Mouse (Mus musculus): ENCODE results near the gene Gca. TPM values are rescaled to one million over a fixed set of nuclear protein-coding genes. Genes with fewer than 3 reads are reported as not detected.
"Not testable (repeated sequence)": the region's sequence is repeated elsewhere in the genome, so short reads cannot be mapped to it uniquely, and the experiment has no call there.

Gene Gca
- total RNA-seq, 2 experiments from 2014 or later, result 2.4 to 3.4 TPM

- DNase-seq, result no peak
- intact Hi-C loops (cut with DNase I), result no loop called here
Observed at GRCm38 (mm10) chr2:62665536-62665935, 1.5 kb downstream of the Gca start.

DNA sequence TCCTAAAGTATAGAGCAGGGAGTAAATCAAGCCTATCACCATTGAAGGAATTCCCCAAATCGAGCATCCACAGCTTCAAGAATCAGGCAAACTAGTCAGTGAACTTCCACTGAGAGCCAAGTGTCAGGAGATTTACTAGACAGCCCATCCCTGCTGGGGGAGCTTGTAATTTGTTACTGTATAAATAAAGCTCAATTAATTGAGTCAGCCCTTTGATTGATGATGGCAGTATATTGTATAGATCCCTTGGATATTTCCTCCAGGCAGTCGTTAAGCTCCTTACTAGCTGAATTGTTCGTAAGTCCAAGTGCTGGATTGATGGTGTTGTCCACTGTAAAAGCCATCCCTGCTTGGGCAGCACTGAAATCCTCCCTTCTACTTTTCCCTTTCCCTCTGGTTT, 5.8 kb downstream of the Gca start:
- intact Hi-C loops (cut with DNase I), result no loop called here
- DNase-seq, result no peak

- intact Hi-C loops (cut with DNase I), result no loop called here
- no peak for DNase-seq
Observed at GRCm38 (mm10) chr2:62670301-62670700, 6.2 kb downstream of the Gca start.

- no peak for DNase-seq
- intact Hi-C loops (cut with DNase I), result no loop called here
Observed at GRCm38 (mm10) chr2:62670767-62671166, 6.7 kb downstream of the Gca start.

DNA sequence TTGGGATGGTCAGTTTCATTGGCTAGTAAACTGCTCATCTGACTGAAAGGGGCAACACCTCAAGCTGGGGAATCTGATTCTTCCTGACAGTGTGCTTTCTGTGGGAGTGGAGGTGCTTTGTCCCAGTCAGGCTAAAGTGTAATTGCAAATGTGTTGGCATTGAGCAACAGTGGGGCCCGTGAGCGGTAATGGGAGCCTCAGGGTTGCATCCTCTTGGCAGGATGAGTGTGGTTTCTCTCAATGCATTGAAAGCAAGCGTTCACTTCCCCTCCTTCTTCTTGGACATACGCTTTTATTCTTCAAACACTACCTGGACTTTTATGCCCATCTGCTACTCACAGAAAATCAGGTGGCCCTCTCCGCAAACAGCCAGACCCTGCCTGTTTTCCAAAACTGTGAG, 8.7 kb downstream of the Gca start:
- DNase-seq, result no peak
- intact Hi-C loops (cut with DNase I), result no loop called here

DNA sequence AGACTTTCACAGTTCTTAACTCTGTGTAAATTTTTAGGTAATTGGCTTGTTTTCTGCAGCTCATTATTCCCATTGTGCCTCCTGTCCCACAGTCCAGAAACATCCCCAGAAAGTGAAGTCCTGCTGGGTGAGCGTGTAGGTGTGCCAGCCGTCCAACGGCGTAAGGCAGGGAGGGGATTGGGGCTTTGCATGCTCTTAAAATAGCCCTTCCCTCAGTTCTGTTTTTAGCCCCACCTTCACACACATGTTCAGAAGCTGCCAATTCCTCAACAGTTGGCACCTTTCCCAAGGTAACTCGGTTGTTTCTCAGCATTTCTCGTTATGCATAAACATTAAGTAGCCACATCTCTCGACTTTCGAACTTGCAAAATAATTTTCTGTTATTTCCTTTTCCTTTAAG, 17.6 kb downstream of the Gca start:
- DNase-seq, result no peak
- intact Hi-C loops (cut with DNase I), result no loop called here

DNA sequence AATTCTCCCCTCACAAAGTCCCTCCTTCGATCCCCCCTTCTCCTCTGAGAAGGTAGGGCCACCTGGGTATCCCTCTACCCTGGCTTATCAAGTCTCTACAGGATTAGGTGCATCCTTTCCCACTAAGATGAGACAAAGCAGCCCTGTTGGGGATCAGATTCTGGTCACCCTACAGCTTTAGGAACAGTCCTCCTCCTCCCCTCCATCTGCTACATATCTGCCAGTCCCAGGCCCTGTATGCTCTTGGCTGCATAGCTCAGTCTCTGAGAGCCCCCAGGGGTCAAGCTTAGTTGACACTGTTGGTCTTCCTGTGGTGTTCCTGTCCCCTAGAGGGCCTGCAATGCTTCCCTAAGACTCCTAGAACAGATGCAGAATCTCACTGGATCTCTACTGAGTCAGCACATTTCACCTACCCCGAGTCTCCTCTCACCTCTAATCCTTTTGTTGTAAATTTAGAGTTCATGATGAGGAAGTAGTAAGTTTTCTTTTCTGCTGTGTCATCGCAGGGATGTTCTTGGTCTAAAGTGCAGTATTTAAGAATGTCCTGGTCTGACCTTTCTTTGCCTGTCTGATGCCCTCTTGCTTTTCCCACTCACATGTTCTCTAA, 21.0 kb downstream of the Gca start:
- intact Hi-C loops (cut with DNase I), result no loop called here
- no peak for DNase-seq

DNA sequence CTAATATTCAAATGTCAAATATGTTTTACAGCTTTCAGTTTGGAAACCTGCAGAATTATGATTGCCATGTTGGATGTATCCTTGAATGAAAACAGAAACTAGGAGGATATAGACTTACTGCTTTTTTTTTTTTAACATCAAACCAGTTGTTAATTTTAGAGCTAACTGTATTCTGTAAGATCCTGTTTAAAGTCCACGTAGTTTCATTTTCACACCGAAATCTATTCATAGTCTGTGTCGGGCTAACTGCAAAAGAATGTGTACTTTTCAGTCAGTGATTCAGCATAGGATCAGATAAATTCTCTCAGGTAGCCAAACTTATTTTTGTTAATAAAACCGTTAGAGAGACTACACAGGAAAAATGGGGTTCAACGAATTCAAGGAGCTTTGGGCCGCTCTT, 21.8 kb downstream of the Gca start:
- intact Hi-C loops (cut with DNase I), result no loop called here
- no peak for DNase-seq

GRCm38 (mm10) chr2:62706313-62706712, 42.2 kb downstream of the Gca start:
- no peak for DNase-seq
- intact Hi-C loops (cut with DNase I), result no loop called here

DNA sequence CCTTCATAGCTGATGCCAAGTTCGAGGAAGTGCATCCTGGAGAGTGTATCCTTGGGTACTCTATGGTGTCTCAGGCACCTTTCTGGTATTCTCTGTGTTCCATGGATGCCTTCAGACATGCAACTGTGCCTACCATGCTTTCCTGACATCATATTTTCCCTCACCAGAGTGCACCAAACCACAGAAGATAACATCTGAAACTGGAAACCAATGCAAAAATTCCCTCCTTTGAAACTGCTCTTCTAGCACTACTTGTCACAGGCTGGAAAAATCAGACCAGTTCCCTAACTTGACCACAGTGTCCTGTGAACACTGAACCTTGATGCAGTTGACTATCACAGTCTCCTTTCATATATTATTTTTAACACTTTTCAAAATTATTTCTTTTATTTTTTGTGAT, 45.5 kb downstream of the Gca start:
- intact Hi-C loops (cut with DNase I), result no loop called here

DNA sequence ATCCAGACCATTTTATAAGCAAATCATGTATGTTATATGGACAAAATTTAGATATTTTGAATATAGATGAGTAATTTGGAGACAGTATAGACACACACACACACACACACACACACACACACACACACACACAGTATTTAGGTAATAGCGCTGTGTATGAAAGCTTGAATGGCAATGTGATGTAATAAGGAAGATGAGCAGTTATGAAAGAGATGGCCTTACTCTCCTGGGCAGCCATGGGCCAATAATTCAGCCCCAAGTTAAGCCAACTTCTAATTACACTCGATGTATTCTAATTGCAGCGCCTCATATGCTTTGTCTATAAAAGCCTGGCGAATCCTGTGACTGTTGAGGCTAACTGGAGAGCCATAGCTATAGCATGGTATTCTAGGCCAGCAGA, 50.3 kb downstream of the Gca start:
- DNase-seq; intact Hi-C loops (cut with DNase I): not testable (repeated sequence)

More for the DNA sequence above, 45.5 kb downstream of the Gca start:
- DNase-seq, result no peak

GRCm38 (mm10) chr2:62715260-62715659, 51.2 kb downstream of the Gca start:
- no peak for DNase-seq
- intact Hi-C loops (cut with DNase I), result no loop called here

DNA sequence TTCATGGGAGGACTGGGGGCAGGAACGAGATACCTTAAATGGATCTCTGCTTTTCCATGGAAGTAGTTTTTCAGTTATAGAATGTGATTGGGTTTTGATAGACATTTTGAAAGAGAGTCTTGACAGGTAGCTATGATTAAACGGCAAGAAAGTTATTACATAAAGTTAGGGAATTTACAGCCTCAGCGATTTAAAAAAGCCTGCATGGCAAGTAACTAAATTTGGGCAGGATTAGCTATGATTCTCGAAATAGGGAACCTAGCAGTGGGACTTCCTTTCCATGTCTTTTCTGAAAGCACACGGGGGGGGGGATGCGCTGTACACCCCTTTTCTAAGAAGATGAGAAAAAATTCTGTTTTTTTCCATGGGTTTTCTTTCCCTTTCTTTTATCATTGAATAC, 53.2 kb downstream of the Gca start:
- intact Hi-C loops (cut with DNase I), result no loop called here

DNA sequence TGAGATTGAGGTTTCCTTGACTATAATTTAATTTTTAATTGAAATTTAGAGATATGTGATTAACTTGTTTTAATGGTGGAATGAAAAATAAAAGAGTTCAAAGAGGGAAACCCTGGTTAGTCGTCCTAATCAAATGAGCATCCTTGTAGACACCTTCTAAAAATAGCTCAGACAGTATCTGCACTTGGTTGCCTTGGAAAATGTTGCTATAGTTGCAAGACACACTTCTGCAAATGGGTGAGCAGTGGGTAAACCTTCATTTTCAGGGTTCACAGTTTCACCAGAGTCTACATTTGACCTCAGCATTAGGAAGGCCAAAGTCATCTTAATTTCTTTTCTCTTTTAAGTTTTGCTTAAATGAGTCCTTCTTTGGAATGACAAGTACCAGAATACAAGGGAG, 54.3 kb downstream of the Gca start:
- no peak for DNase-seq
- intact Hi-C loops (cut with DNase I), result no loop called here

More for the DNA sequence above, 53.2 kb downstream of the Gca start:
- DNase-seq, result no peak

DNA sequence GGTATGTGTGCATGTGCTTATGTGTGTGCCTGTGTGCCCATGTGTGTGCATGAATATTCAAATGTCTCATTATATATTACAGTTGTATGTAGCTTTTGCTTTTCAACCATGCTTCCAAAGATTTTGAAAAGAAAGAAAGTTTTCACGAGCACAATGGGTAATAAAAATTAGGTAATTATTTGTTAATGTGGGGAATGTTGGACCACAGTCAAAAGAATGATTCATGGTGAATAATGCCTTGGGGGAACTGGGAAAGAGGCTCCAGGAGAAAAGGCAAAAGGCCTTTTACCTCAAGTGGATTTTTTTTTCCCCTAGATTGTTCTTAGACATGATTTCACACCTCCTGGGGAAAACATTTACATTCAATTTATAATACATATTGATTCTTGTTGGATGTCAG, 61.9 kb downstream of the Gca start:
- DNase-seq, result no peak
- intact Hi-C loops (cut with DNase I), result no loop called here

- no peak for DNase-seq
- intact Hi-C loops (cut with DNase I), result no loop called here
Observed at GRCm38 (mm10) chr2:62727732-62728131, 63.6 kb downstream of the Gca start.

- DNase-seq, result no peak
- intact Hi-C loops (cut with DNase I), result no loop called here
Observed at GRCm38 (mm10) chr2:62730671-62731070, 66.6 kb downstream of the Gca start.

GRCm38 (mm10) chr2:62743098-62743497, 79.0 kb downstream of the Gca start:
- intact Hi-C loops (cut with DNase I), result no loop called here
- no peak for DNase-seq

Other genes with a start within 250 kb of the Gca start
- not detected for gene Gcg, start 180.6 kb upstream of the Gca start, total RNA-seq (2021)
- gene Fap, start 90.2 kb upstream of the Gca start, total RNA-seq (2021), result 1 to 10 TPM; 5.9 to 7.7 TPM
- gene Ifih1, start 18.0 kb upstream of the Gca start, total RNA-seq (2021), result 1 to 10 TPM; 2.6 to 3.3 TPM